43 mouse cellular contexts compared by ENCODE assay signal in the genomic region with DNA sequence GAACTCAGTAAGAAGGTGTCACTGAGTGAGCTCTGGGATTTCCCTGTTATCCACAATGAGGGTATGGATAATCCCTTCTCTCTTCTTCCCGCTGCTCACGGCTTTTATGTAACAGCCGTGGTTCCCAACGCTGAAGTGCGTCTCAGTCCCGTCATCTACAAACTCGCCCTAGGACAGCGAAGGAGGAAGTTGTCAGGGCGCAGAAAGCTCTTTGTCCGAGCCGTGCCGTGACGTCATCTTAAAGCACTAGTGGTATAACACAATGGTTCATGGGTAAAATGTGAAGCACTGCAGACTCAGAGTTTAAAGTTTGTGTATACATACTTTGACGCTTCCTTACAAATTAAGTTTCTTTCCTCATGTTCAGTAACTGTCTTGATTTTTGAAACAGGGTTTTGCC. TPM values are rescaled to one million over a fixed set of nuclear protein-coding genes. Genes with fewer than 3 reads are reported as not detected.
A peak's percentile ranks its signal among the peaks of the same experiment; 100 is the strongest.
DNase-seq lines count a peak whose midpoint lies in the region; ATAC-seq and TF ChIP-seq lines count a peak whose summit lies in the region.
"Had no signal": no experiment of that assay in that cellular context is flagged by ENCODE, and none has a peak within 500 bp of the region (broad histone marks: within the 10 kb centered on the region; RNA-seq: fewer than 3 reads in every experiment).

No protein-coding gene starts in this region.

- no peak for TF ChIP-seq POLR2A in CH12.LX (IDR thresholded peaks at IDR 0.05; ENCODE audit: low read depth, low read length)

- no peaks in the 10 kb centered on the region for H3K79me2 ChIP-seq in CH12.LX (replicated peaks; ENCODE audit: control insufficient read depth, extremely low read depth, insufficient read depth, poor library complexity, severe bottlenecking)

- no peak overlapping the region for H3K9ac ChIP-seq in CH12.LX (ENCODE audit: insufficient read depth, low read depth)
- H3K9ac ChIP-seq: heart, embryonic 12.5 days; hindbrain, embryonic 15.5 days; midbrain, embryonic 15.5 days had no signal

- H3K9me3 ChIP-seq in CH12.LX (replicated peaks; ENCODE audit: low read length), result no peaks in the 10 kb centered on the region
- H3K9me3 ChIP-seq: heart, embryonic 12.5 days; hindbrain, embryonic 10.5 days; hindbrain, embryonic 15.5 days; midbrain, embryonic 10.5 days; midbrain, embryonic 15.5 days had no signal

- in situ Hi-C loops in CH12.LX (cut with MboI; ENCODE audit: low pct_ligation_motif_present, low pct_unique_long_range_greater_than_20kb, low sequenced_read_pairs), result no loop called here

- H3K4me3 ChIP-seq in CH12.LX (replicated peaks in 1 of 3; ENCODE audit: low read depth in 2 of 3, low read length in 2 of 3, poor library complexity in 1 of 3), result peak overlapping the region in 1 of 3 experiments; percentile 7
- H3K4me3 ChIP-seq: erythroblast, embryonic 14.5 days; gastrocnemius, adult 2 months; heart, embryonic 12.5 days; hindbrain, embryonic 10.5 days; hindbrain, embryonic 15.5 days; left cerebral cortex, adult 2 months; midbrain, embryonic 10.5 days; midbrain, embryonic 15.5 days had no signal

- DNase-seq in heart, adult 8-10 months (ENCODE audit: low spot score), result peak; percentile 16
- no peak for DNase-seq in heart, postnatal 25 days (ENCODE audit: low spot score)
- DNase-seq in CH12.LX (ENCODE audit: extremely low read depth), result no peak
- peak; percentile 32 for DNase-seq in R1 (ENCODE audit: low read depth, low spot score)
- no peak for DNase-seq in urinary bladder, postnatal 25 days (ENCODE audit: low spot score)
- DNase-seq in layer of hippocampus, adult 8-10 months (ENCODE audit: low spot score in 2 of 2), result no peak
- DNase-seq in cerebellum, postnatal 14 days, result no peak
- DNase-seq: adrenal gland, adult 8-10 months; cerebellum, adult 11 months; cerebellum, adult 9-11 months; gastrocnemius, adult 2 months; kidney, adult 11 months; kidney, postnatal 14 days; left cerebral cortex, postnatal 4 days; right cerebral cortex, postnatal 25 days; thymus, postnatal 25 days had no signal

- dilution Hi-C loops in CH12.LX (cut with MboI; ENCODE audit: extremely low pct_ligation_motif_present, extremely low pct_unique_long_range_greater_than_20kb, low sequenced_read_pairs), result no loop called here

- no peak overlapping the region; the same call in 1 of the 2 replicates for H3K4me2 ChIP-seq in CH12.LX (ENCODE audit: insufficient read depth, low read depth, poor library complexity, severe bottlenecking)
- H3K4me2 ChIP-seq: heart, embryonic 12.5 days; hindbrain, embryonic 15.5 days; midbrain, embryonic 15.5 days had no signal

- no peaks in the 10 kb centered on the region for H3K4me1 ChIP-seq in CH12.LX (ENCODE audit: control insufficient read depth in 1 of 2, insufficient read depth in 2 of 2)
- H3K4me1 ChIP-seq: heart, embryonic 12.5 days; hindbrain, embryonic 10.5 days; hindbrain, embryonic 15.5 days; midbrain, embryonic 10.5 days; midbrain, embryonic 15.5 days had no signal

- peak; percentile 84 for ATAC-seq in megakaryocyte, adult 5-6 weeks (ENCODE audit: poor library complexity, severe bottlenecking)
- ATAC-seq: CD4-positive, CD25-positive, alpha-beta regulatory T cell, adult 4 months; forebrain, embryonic 16.5 days; inflammation-experienced regulatory T-cells, adult 6 months; midbrain, embryonic 15.5 days; Patski had no signal

- no peak for TF ChIP-seq RAD21 in CH12.LX (IDR thresholded peaks at IDR 0.05; ENCODE audit: low read depth, low read length)

- intact Hi-C loops in heart, postnatal 25 days (cut with DNase I), result no loop called here

- no peak for TF ChIP-seq EP300 in CH12.LX (IDR thresholded peaks at IDR 0.05; ENCODE audit: low read length)

- TF ChIP-seq CTCF in CH12.LX (conservative IDR thresholded peaks at IDR 0.05 in 1 of 2, IDR thresholded peaks at IDR 0.05 in 1 of 2; ENCODE audit: low read depth in 2 of 2, low read length in 2 of 2), result no peak

- no peaks in the 10 kb centered on the region for H3K27me3 ChIP-seq in CH12.LX (replicated peaks)
- H3K27me3 ChIP-seq: heart, embryonic 12.5 days; hindbrain, embryonic 15.5 days; midbrain, embryonic 15.5 days; Patski had no signal

- H3K36me3 ChIP-seq in CH12.LX (replicated peaks in 1 of 2; ENCODE audit: control insufficient read depth in 1 of 2, insufficient read depth in 1 of 2, low read length in 1 of 2), result no peaks in the 10 kb centered on the region
- H3K36me3 ChIP-seq: heart, embryonic 12.5 days; hindbrain, embryonic 10.5 days; hindbrain, embryonic 15.5 days; midbrain, embryonic 10.5 days; midbrain, embryonic 15.5 days had no signal

- H3K27ac ChIP-seq in CH12.LX (ENCODE audit: insufficient read depth, low read depth), result no peak overlapping the region
- H3K27ac ChIP-seq: gastrocnemius, adult 2 months; hindbrain, embryonic 10.5 days; hindbrain, embryonic 15.5 days; left cerebral cortex, adult 2 months; macrophage; midbrain, embryonic 10.5 days; midbrain, embryonic 15.5 days had no signal

TF ChIP-seq in CH12.LX, 34 proteins besides CTCF, POLR2A, EP300 and RAD21:
- TF ChIP-seq HCFC1 (IDR thresholded peaks at IDR 0.05; ENCODE audit: low read depth, low read length), result peak; percentile 35; the same call in 1 of the 2 replicates
- TF ChIP-seq ZC3H11A (IDR thresholded peaks at IDR 0.05; ENCODE audit: low read depth, low read length), result no peak
- TF ChIP-seq CHD1 (IDR thresholded peaks at IDR 0.05; ENCODE audit: low read depth, low read length), result no peak

RNA-seq across cellular contexts. Expression of gene Faiml, which starts 7.6 kb away (rescaled TPM):
- total RNA-seq in heart, adult 8-10 months (2022), result not detected
- total RNA-seq in heart, postnatal 25 days (2021), result not detected
- not detected in 2 replicates for total RNA-seq in CH12.LX (2012; rRNA removed)
- not detected in 2 replicates for total RNA-seq in CH12.LX (2014; rRNA removed)
- not detected in 2 replicates for polyA plus RNA-seq in CH12.LX (2012; ENCODE audit: insufficient read length, low read depth)
- not detected in 2 replicates for total RNA-seq in megakaryocyte, adult 5-6 weeks (2015)
- total RNA-seq in megakaryocyte, adult 5-6 weeks (2017), result not detected in 2 replicates
- total RNA-seq in layer of hippocampus, adult 8-10 months (2022), result not detected
- total RNA-seq: adrenal gland, adult 8-10 months; ES-E14; gastrocnemius, adult 2 months; gastrocnemius, postnatal 4 days; layer of hippocampus, postnatal 10 days; left cerebral cortex, adult 2 months; left cerebral cortex, postnatal 4 days; neutrophil, adult 5-6 weeks had no signal
- polyA plus RNA-seq: CD4-positive, CD25-positive, alpha-beta regulatory T cell, adult 4 months; cortical plate, adult 2 months; embryonic facial prominence, embryonic 14.5 days; erythroblast, embryonic 14.5 days; forebrain, embryonic 11.5 days; forebrain, embryonic 16.5 days; heart, embryonic 12.5 days; heart, postnatal 0 days; hindbrain, embryonic 10.5 days; hindbrain, embryonic 15.5 days; inflammation-experienced regulatory T-cells, adult 6 months; kidney, embryonic 14.5 days; limb, embryonic 14.5 days; liver, embryonic 16.5 days; lung, embryonic 16.5 days; macrophage; midbrain, embryonic 10.5 days; midbrain, embryonic 15.5 days; neural tube, embryonic 11.5 days; stomach, embryonic 16.5 days had no signal

RNA-seq across cellular contexts. Expression of gene Cep70, which starts 13.7 kb away (rescaled TPM):
- 10 to 100 TPM in 1 of 4 experiments, 1 to 10 TPM in 3; 5.4 to 12.6 (median 6.7) TPM for total RNA-seq in heart, adult 8-10 months (2022)
- total RNA-seq in heart, postnatal 25 days (2021), result 1 to 10 TPM; 5.6 to 6.3 TPM
- total RNA-seq in CH12.LX (2012; rRNA removed) (6.5 and 10.2 TPM in 2 replicates), CH12.LX (2014; rRNA removed) (21.8 and 22.9 TPM in 2 replicates)
- polyA plus RNA-seq in CH12.LX (2012; ENCODE audit: insufficient read length, low read depth), result 8.8 and 9.7 TPM in 2 replicates
- 24.5 and 26.7 TPM in 2 replicates for total RNA-seq in megakaryocyte, adult 5-6 weeks (2015)
- total RNA-seq in megakaryocyte, adult 5-6 weeks (2017), result 30.2 and 38.7 TPM in 2 replicates
- total RNA-seq in layer of hippocampus, adult 8-10 months (2022), result 10 to 100 TPM; 24.5 to 34.6 (median 28.8) TPM

Comparison
In these comparisons a context has a peak if more than half of its experiments do, and no peak if none do; other contexts are left out.
1. DNase-seq: peak in heart, adult 8-10 months (single experiment) and R1 (single experiment); none in heart, postnatal 25 days (single experiment), CH12.LX (single experiment), urinary bladder, postnatal 25 days (single experiment), layer of hippocampus, adult 8-10 months (0 of 2) and cerebellum, postnatal 14 days (0 of 2).